Mouse (Mus musculus): ENCODE measurements around the gene Iqgap2. TPM values are rescaled to one million over a fixed set of nuclear protein-coding genes. Genes with fewer than 3 reads are reported as not detected.

The Iqgap2 gene
- polyA plus RNA-seq, 1 experiment from 2014 or later: 24.6 TPM

GRCm38 (mm10) chr13:95800925-95801324 is 90.8 kb downstream of the Iqgap2 start:
- Histone ChIP-seq H3K27me3 (ENCODE audit: insufficient read depth, low read length) (no peaks in the 10 kb centered on the region), H3K9ac (replicated peaks) (no peak overlapping the region), H3K9me3 (ENCODE audit: low read length) (no peaks in the 10 kb centered on the region), H3K4me1 (ENCODE audit: insufficient read depth) (0 out of 2 replicates have a peak, but pooled peaks cover 4% of the 10 kb centered on the region), H3K36me3 (replicated peaks; ENCODE audit: insufficient read depth, low read length) (no peaks in the 10 kb centered on the region), H3K4me2 (ENCODE audit: low read depth, low read length) (no peak overlapping the region), H3K27ac (ENCODE audit: low read depth) (no peak overlapping the region), H3K4me3 (ENCODE audit: low read depth, low read length) (no peak overlapping the region)
- ATAC-seq (no peak), DNase-seq (no peak)
- WGBS (ENCODE audit: insufficient replicate concordance): 80% methylated on average over 9 of the region's 9 CpGs
- TF ChIP-seq EP300 (IDR thresholded peaks at IDR 0.05; ENCODE audit: low read depth) (no peak), CTCF (IDR thresholded peaks at IDR 0.05; ENCODE audit: low read depth) (no peak)

GRCm38 (mm10) chr13:95799322-95799721 is 92.4 kb downstream of the Iqgap2 start:
- WGBS (ENCODE audit: insufficient replicate concordance): 64% methylated on average over 4 of the region's 4 CpGs
- Histone ChIP-seq H3K9ac (replicated peaks) (no peak overlapping the region), H3K9me3 (ENCODE audit: low read length) (no peaks in the 10 kb centered on the region), H3K4me3 (ENCODE audit: low read depth, low read length) (no peak overlapping the region), H3K27ac (ENCODE audit: low read depth) (no peak overlapping the region), H3K36me3 (replicated peaks; ENCODE audit: insufficient read depth, low read length) (no peaks in the 10 kb centered on the region), H3K4me2 (ENCODE audit: low read depth, low read length) (no peak overlapping the region), H3K27me3 (ENCODE audit: insufficient read depth, low read length) (no peaks in the 10 kb centered on the region), H3K4me1 (ENCODE audit: insufficient read depth) (no peaks in the 10 kb centered on the region)
- ATAC-seq (no peak), DNase-seq (no peak)
- TF ChIP-seq EP300 (IDR thresholded peaks at IDR 0.05; ENCODE audit: low read depth) (no peak), CTCF (IDR thresholded peaks at IDR 0.05; ENCODE audit: low read depth) (no peak)

GRCm38 (mm10) chr13:95798721-95799120 is 93.0 kb downstream of the Iqgap2 start:
- Histone ChIP-seq H3K4me3 (ENCODE audit: low read depth, low read length) (no peak overlapping the region), H3K27me3 (ENCODE audit: insufficient read depth, low read length) (no peaks in the 10 kb centered on the region), H3K4me2 (ENCODE audit: low read depth, low read length) (no peak overlapping the region), H3K9me3 (ENCODE audit: low read length) (no peaks in the 10 kb centered on the region), H3K27ac (ENCODE audit: low read depth) (no peak overlapping the region), H3K9ac (replicated peaks) (no peak overlapping the region), H3K4me1 (ENCODE audit: insufficient read depth) (no peaks in the 10 kb centered on the region), H3K36me3 (replicated peaks; ENCODE audit: insufficient read depth, low read length) (no peaks in the 10 kb centered on the region)
- ATAC-seq (no peak), DNase-seq (no peak)
- 68% methylated on average over 6 of the region's 6 CpGs for WGBS (ENCODE audit: insufficient replicate concordance)
- no peak for TF ChIP-seq CTCF (IDR thresholded peaks at IDR 0.05; ENCODE audit: low read depth)
- no peak for TF ChIP-seq EP300 (IDR thresholded peaks at IDR 0.05; ENCODE audit: low read depth)

GRCm38 (mm10) chr13:95797530-95797929 is 94.2 kb downstream of the Iqgap2 start:
- Histone ChIP-seq H3K27ac (ENCODE audit: low read depth) (no peak overlapping the region), H3K4me1 (ENCODE audit: insufficient read depth) (0 out of 2 replicates have a peak, but pooled peaks cover 2% of the 10 kb centered on the region), H3K9me3 (ENCODE audit: low read length) (no peaks in the 10 kb centered on the region), H3K4me3 (ENCODE audit: low read depth, low read length) (no peak overlapping the region), H3K27me3 (ENCODE audit: insufficient read depth, low read length) (no peaks in the 10 kb centered on the region), H3K9ac (replicated peaks) (no peak overlapping the region), H3K36me3 (replicated peaks; ENCODE audit: insufficient read depth, low read length) (no peaks in the 10 kb centered on the region), H3K4me2 (ENCODE audit: low read depth, low read length) (no peak overlapping the region)
- ATAC-seq: no peak
- 59% methylated on average over 2 of the region's 2 CpGs for WGBS (ENCODE audit: insufficient replicate concordance)
- no peak for DNase-seq
- TF ChIP-seq EP300 (IDR thresholded peaks at IDR 0.05; ENCODE audit: low read depth) (no peak), CTCF (IDR thresholded peaks at IDR 0.05; ENCODE audit: low read depth) (no peak)

GRCm38 (mm10) chr13:95794346-95794745 is 97.4 kb downstream of the Iqgap2 start:
- Histone ChIP-seq H3K4me2 (ENCODE audit: low read depth, low read length) (no peak overlapping the region), H3K27ac (ENCODE audit: low read depth) (no peak overlapping the region), H3K9ac (replicated peaks) (no peak overlapping the region), H3K36me3 (replicated peaks; ENCODE audit: insufficient read depth, low read length) (no peaks in the 10 kb centered on the region), H3K9me3 (ENCODE audit: low read length) (no peaks in the 10 kb centered on the region), H3K4me1 (ENCODE audit: insufficient read depth) (peaks cover 18% of the 10 kb centered on the region), H3K4me3 (ENCODE audit: low read depth, low read length) (no peak overlapping the region), H3K27me3 (ENCODE audit: insufficient read depth, low read length) (no peaks in the 10 kb centered on the region)
- WGBS (ENCODE audit: insufficient replicate concordance): 76% methylated on average over 8 of the region's 8 CpGs
- no peak for ATAC-seq
- no peak for DNase-seq
- TF ChIP-seq CTCF (IDR thresholded peaks at IDR 0.05; ENCODE audit: low read depth): no peak
- TF ChIP-seq EP300 (IDR thresholded peaks at IDR 0.05; ENCODE audit: low read depth): no peak

- Histone ChIP-seq H3K4me1 (ENCODE audit: insufficient read depth) (peaks cover 42% of the 10 kb centered on the region), H3K27ac (ENCODE audit: low read depth) (peak overlapping the region; percentile 71; the same call in 1 of the 2 replicates), H3K9ac (replicated peaks) (no peak overlapping the region), H3K9me3 (ENCODE audit: low read length) (no peaks in the 10 kb centered on the region), H3K4me2 (ENCODE audit: low read depth, low read length) (no peak overlapping the region), H3K4me3 (ENCODE audit: low read depth, low read length) (no peak overlapping the region), H3K27me3 (ENCODE audit: insufficient read depth, low read length) (no peaks in the 10 kb centered on the region), H3K36me3 (replicated peaks; ENCODE audit: insufficient read depth, low read length) (no peaks in the 10 kb centered on the region; the same call in 1 of the 2 replicates)
- DNase-seq: no peak
- WGBS (ENCODE audit: insufficient replicate concordance): 32% methylated on average over 6 of the region's 6 CpGs
- ATAC-seq: no peak
- no peak for TF ChIP-seq EP300 (IDR thresholded peaks at IDR 0.05; ENCODE audit: low read depth)
- TF ChIP-seq CTCF (IDR thresholded peaks at IDR 0.05; ENCODE audit: low read depth): no peak
These were observed 100.8 kb downstream of the Iqgap2 start for GRCm38 (mm10) chr13:95790883-95791282.

Data from liver, postnatal 0 days (tissue).